Mouse (Mus musculus): ENCODE measurements around the gene Akap10.

Gene Akap10

DNA sequence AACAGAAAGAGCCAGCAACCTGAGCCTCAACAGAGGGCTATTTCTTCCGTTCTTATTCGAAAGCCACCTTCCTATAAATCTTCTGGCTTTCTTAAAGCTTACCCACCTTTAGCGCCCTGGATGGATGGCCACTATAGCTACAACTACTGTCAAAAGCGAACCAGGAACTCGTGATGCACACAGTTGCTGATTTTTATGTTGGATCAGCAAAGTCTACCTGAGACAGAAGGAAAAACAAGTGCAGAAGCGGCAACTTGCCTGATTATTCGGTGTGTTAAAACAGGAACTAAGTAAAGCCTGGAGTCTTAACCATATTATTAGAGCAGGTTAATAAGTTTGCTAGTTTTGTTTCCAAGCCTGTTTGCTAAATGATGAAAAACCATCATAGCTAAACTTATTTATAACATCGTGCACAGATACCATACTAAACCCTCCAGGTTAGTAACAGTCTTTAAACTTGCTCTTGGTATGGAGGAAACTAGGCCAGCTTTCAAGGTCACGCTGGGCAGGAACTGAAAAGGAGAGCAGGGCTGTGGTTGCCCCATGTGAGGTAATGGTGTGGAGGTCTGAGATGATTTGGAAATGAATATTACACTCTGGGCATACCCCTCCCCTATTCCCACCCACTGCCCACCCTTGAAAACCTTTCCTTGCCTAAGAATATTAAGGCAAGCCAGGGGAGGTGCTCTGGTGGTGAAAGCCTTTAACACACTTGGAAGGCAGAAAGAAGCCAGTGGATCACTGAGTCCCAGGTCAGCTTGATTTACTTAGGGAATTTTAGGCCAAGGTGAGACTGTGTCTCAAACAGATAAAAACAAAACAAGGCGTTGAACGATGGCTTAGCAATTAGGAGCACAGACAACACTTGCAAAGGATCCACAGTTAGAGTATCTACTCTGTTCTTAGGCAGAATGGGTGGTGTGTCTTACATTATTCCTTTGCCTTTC lies 861 bp upstream of the Akap10 start:
- CTCF ChIA-PET = interaction anchor here (1.2 kb wide), 1 partner anchor 12 kb away, joined by 3 read pairs; no protein-coding TSS in a partner anchor

- CTCF ChIA-PET = interaction anchor here (0.6 kb wide), 1 partner anchor 248 kb away, joined by 10 read pairs; no protein-coding TSS in a partner anchor
Measured at GRCm38 (mm10) chr11:61929323-61930097, 542 bp downstream of the Akap10 start.

DNA sequence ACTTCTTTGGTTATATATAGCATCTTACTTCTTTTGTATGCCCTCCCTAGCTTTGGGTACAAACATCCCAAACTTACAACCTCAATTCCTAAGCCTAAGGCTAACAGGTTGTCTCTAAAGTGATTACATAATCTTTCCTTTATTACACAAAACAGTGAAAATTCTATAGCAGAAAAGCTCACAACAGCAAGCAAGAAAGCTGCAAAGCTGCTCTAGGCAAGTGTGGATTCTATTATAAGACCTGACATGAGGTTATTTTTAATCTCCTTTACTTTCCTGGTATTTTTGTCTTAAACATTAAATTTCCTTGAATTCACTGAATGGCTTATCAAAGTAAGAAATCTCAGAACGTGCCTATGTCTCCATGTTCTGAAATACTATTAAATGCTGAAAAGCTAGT lies 6.7 kb downstream of the Akap10 start:
- CTCF ChIA-PET = no interaction called here

DNA sequence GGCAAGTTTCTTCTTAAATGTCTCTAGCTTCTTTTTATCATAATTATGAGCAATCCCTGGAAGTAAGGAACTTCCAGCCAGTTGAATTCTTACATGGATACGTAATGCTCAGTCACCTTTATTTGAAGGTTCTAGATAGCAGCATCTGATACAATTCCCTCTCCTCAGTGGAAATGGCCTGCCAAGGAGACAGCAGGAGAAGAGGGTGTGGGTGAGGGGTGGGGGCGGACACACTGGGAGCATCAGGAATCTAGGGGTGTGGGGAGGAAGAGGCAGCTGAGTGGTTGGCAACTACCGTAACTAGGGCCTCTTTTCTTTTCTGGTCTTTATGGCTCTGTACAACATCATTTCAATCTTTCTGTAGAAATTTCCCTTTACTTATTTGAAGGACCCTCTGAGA lies 10.3 kb downstream of the Akap10 start:
- CTCF ChIA-PET = interaction anchor here (0.7 kb wide), 1 partner anchor 11 kb away, joined by 3 read pairs; no protein-coding TSS in a partner anchor

DNA sequence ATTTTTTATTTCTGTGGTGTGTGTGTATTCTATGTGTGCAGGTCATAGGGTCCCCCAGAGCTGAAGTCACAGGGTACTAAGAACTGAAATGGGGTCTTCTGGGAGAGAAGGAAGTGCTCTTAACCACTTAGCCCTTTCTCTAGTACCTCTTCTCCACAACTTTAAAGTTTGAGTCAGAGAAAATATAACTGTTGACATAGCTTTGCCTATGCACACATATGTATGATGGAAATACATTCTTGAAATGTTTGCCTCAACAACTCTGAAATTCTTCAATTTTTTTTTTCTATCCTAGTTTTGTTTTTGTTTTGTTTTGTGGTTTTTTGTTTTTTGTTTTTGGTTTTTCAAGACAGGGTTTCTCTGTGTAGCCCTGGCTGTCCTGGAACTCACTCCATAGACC lies 21.7 kb downstream of the Akap10 start:
- CTCF ChIA-PET = no interaction called here

DNA sequence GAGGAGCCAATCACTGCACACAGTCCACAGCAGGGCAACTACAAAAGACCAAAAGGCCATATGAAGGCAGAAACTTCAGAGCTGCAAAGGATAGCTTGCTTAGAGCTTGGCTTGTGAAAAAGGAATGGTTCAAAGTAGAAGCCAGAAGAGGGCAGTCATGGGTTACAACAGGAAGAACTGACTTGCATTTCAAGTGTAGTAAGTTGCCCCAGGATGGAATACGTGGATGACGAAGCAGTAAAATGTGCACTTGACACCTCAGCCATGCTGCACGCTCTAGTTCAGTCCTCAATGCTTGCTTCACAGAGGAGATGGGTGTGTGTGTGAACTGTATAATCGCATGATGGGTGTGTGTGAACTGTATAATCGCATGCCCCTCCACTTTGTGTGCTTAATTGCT lies 47.9 kb downstream of the Akap10 start:
- CTCF ChIA-PET = no interaction called here

- CTCF ChIA-PET = no interaction called here
Measured at GRCm38 (mm10) chr11:61879921-61880320, 50.1 kb downstream of the Akap10 start.

- CTCF ChIA-PET = no interaction called here
Measured at GRCm38 (mm10) chr11:61871881-61872280, 58.2 kb downstream of the Akap10 start.

DNA sequence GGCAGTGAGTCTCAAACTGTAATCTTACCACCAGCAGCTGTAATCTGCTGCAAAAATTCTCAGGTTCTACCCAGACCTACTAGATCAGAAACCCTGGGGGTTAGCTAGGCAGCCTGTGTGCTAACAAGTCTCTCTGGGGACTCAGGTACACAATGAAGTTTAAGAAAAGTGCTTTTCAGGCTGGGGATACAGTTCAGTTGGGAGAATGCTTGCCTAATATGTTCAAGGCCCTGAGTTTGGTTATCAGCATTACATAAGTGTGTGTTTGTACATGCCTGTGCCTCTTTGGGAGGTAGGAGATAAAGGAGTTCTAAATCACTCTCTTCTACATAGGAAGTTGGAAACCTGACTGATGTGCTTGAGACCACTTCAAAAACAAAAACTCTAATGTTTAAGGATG lies 63.2 kb downstream of the Akap10 start:
- CTCF ChIA-PET = no interaction called here

DNA sequence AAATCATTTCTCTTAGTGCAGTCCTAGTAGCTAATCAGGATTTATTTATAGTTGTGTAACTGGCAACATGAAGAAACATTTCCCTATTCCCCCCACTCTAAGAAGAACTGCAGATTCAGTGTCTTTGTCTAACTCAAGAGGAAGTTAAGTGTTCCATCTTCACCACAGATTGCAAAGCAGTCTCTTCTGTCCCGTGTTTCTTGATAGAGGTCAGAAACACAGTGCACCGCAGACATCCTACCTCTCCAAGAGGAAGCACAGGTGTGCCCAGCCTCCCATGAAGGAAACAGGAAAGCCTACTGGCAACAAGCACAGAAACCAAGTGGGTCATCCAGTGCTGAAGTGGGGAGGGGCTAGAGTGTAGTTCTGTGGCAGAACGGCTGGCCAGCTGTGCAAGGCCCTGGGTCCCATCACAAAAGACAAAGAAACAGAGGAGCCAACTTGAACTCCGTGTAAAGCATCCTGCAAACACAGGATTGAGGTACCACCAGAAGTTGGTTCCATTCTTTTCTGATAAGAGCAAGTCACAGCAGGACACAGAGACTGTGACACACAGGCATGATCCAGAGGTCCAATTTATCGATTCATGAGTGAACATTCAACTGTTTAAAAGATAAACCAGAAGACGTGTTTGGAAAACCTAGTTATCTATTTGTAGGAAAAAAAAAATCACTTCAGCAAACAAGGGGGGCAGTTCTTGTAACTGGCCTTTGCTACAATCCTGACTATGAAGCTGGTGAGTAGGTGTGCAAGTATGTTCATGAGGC lies 68.1 kb downstream of the Akap10 start:
- CTCF ChIA-PET = no interaction called here

- CTCF ChIA-PET = interaction anchor here (0.6 to 0.7 kb wide), 2 partner anchors 9 to 16 kb away, joined by 6 read pairs; no protein-coding TSS in a partner anchor
Measured at GRCm38 (mm10) chr11:61859316-61859715, 70.7 kb downstream of the Akap10 start.

DNA sequence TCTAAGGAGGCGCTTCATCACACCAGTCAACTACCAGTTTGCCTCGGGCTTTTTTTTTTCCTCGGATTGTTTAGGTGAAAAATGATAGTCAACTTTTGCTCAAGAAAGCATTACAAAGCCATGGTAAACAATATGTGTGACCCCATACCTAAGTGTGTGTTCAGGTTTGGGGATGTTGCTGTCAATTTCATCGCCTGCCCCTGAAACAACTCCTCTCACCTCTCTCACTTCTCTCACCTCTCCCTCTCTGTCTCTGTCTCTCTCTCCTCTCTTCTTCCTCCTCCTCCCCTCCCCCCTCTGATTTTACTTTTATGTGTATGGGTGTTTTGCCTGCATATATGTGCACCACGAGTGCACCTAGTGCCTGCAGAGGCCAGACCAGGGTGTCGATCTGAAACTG lies 74.5 kb downstream of the Akap10 start:
- CTCF ChIA-PET = no interaction called here

GRCm38 (mm10) chr11:61854988-61855411 lies 75.1 kb downstream of the Akap10 start, which contains the start of gene Ulk2:
Gene Ulk2 (minus strand): TSS chr11:61855073.
- CTCF ChIA-PET = no interaction called here

DNA sequence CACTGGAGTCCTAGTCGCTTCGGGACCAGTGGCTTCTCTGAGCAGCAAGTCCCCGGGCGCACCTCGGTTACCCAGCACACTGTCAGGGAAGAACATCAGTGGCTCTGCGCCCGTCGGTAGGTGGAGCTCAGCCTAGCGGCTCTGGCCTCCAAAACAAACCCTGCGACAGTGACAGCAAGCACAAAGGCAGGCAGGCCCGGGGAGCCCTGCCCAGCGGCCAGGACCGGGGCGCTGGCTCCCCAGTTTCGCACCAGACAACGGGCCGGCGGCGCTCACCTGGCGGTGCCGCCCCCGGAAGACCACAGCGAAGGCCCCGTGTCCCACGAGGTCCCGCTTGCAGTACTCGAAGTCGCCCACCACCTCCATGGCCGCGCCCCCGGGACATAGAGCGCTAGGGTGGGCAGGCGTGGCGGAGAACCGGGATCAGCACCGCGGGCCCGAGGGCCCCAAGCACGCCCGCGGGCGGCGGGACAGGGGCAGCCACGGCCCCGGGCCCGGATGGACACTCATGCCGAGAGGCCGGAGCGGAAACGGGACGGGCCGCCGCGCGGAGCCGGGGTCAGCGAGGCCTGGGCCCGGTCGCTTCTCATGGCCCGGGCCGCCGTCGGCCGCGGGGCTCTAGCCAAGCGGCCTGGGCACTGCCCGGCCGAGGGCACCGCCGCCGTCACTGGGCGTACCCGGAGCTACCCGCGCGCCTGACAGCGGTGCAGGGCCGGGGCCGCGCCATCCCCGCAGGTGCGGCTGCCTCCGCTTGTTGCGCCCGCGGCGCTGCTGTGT lies 75.7 kb downstream of the Akap10 start:
- CTCF ChIA-PET = interaction anchor here (0.7 kb wide), 1 partner anchor 16 kb away, joined by 3 read pairs; no protein-coding TSS in a partner anchor

GRCm38 (mm10) chr11:61853659-61854058 lies 76.4 kb downstream of the Akap10 start:
- CTCF ChIA-PET = interaction anchor here (0.6 to 0.7 kb wide), 4 partner anchors 17 to 253 kb away, joined by 3 to 4 read pairs (median 3); no protein-coding TSS in a partner anchor

DNA sequence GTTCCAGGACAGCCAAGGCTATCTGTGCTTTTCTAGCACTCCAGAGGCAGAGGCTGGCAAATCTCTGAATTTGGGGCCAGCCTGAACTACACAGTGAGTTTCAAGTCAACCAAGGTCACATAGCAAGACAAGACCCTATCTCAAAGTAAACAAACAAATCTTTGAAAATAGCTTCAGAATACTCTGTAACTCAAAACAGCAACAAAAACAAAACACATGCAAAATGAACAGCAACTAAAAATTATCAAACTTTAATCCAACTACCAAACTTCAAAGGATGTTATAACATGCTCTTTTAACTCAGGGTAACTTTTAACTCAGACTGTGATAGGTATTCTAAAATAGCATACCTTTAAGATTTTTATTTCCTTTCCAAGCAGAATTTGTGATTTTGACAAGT lies 77.1 kb downstream of the Akap10 start:
- CTCF ChIA-PET = interaction anchor here (0.6 kb wide), 2 partner anchors 48 to 252 kb away, joined by 3 read pairs; no protein-coding TSS in a partner anchor

DNA sequence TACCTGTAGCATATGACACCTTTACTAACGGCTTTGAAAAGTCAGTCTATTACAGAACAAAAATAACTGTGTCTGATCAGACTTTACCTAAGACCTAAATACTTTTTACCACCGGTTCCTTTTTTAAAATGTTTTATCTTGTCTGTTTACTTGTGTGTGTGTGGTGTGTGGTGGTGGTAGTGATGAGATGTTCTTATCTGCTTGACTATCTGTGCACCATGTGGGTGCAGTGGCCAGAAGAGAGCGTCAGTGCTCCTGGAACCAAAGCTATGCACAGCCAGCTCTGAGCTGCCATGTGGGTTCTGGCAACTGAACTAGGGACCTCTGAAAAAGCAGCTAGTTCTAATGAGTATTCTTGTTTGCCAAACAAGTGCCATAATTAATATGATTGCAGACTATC lies 78.9 kb downstream of the Akap10 start:
- CTCF ChIA-PET = no interaction called here

DNA sequence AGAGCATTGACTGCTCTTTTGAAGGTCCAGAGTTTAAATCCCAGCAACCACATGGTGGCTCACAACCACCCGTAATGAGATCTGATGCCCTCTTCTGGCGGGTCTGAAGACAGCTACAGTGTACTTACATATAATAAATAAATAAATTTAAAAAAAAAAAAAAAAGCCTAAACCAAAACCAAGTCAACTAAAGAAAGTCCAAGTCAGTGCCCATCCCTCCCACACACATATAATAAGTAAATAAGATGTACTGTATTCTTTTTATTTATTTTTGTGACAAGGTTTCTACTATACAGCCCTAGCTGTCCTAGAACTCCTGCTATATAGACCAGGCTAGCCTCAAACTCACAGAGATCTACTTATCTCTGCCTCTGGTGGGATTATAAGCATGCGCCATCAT lies 89.4 kb downstream of the Akap10 start:
- CTCF ChIA-PET = interaction anchor here (0.7 kb wide), 1 partner anchor 35 kb away, joined by 3 read pairs; no protein-coding TSS in a partner anchor

DNA sequence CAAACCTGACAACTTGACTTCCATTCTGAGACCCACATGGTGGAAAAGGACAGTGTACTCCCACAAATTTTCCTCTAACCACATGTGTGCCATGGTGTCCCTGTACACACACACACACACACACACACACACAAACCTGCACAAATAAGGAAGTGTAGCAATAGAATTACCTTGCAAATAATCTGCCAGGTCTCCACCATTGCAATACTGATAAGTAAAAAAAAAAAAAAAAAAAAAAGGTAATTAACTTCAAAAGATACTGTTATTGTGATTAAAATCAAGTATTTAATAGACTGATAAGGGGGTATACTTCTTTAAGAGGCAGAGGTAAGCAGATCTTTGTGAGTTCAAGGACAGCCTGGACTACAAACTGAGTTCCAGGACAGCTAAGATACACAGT lies 90.1 kb downstream of the Akap10 start:
- CTCF ChIA-PET = interaction anchor here (0.7 kb wide), 1 partner anchor 35 kb away, joined by 3 read pairs; no protein-coding TSS in a partner anchor

GRCm38 (mm10) chr11:61839182-61839581 lies 90.9 kb downstream of the Akap10 start:
- CTCF ChIA-PET = no interaction called here

All from spleen, embryonic (tissue).